Mouse (Mus musculus) cerebellum, adult 9-10 months (tissue): Measurements from ENCODE around the gene Smarca2.

Experiments
- DNase-seq: peaks from one replicate; pipeline ENCODE4 v3.0.0; 2022

Gene Smarca2

DNA sequence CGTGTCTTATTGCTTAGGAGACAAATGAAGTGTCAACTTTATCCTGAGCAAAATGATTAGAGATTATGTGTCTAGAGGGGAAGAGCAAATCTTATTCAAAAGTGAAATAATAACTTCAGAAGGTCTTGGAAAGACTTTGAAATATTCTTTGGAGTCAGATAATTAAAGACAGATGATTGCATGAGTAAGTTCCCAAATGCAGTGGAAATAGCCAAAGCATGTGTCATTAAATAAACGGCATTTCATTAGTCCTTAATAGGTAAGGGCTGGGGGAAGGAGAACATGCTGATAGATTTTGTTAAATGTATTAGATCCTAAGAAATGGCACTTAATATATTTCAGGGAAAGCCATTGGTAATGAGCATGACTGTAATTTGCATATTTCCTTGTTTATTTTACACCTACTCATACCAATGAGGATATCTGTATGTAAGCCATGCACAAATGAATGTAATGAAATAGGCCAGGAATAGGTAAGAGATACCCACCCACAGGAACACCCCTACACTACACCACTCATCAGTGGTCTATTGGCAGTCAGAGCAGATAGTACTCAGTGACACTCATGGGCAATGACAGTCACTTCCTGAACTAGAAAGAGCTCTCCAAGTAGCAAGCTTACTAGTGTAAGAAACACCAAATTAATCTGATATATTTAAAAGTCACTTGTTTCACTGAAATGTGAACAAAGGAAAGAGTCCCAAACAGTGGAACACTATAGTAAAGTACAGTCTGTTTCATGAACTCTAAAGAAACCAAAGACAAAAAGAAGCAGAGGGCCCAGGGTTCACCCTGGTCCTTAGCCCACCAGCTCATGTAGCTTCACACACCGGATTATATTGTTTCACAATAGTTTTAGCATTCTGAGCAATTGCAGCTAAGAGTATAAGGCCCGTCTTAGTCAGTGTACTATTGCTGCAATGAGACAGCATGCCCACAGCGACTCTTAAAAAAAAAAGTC is 185.8 kb downstream of the Smarca2 start:
- DNase-seq, result no peak

- DNase-seq, result peak; percentile 49
Observed at GRCm38 (mm10) chr19:26794315-26794714, 189.5 kb downstream of the Smarca2 start.

DNA sequence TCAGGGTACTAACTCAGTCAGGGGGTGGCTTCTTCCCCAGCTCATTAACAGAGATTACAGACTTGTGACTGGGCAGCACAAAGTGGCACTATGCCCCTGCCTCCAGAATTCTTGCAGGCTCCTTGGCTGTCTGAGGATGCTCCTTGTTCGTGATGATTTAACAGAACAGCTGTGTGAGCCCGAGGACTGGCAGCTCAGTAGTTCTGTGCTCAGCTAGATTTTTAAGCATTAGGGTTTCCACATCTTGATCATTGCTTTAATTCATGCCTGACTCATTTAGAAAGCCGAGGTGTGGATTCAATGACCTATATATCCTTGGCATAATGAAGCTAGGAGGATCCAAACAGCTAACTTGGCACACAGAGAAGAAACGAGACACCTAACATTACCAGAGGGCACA is 191.2 kb downstream of the Smarca2 start:
- DNase-seq, result no peak

DNA sequence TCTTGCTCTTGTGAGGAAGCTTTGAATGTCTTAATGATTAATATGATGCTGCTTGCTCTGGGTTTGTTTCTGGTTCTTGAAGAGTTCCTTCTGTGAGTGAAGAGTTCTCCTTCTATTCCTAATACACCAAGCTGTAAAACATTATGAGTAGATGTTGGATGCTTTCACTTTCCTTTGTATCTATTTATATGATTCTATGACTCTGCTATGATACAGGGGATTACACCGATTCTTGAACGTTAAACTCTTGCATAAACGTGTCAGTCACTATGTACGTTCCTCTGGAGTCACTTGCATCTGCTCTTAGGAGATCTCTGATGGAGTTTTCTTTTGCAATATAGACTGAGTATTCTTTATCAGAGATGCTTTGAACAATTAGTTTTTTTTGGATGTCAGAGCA is 199.6 kb downstream of the Smarca2 start:
- no peak for DNase-seq

DNA sequence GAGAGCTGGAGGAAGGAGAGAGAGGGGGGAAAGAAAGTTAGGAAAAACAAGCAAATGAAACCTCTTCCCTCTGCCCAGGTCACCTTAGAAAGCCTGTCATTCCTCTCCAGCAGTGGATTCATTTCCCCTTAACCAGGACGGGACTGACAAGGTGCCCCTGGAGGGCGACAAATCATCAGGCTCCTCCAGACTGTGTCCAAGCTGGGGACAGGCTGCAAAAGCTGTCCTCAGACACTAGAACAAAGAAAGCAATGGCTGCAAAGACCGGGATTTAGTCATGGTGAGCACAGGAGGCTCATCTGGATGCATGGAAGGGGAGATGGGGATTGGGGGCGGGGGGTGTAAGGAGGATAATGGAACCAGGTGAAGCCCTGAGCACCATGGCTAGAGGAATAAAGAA is 209.8 kb downstream of the Smarca2 start:
- DNase-seq, result peak; percentile 25

DNA sequence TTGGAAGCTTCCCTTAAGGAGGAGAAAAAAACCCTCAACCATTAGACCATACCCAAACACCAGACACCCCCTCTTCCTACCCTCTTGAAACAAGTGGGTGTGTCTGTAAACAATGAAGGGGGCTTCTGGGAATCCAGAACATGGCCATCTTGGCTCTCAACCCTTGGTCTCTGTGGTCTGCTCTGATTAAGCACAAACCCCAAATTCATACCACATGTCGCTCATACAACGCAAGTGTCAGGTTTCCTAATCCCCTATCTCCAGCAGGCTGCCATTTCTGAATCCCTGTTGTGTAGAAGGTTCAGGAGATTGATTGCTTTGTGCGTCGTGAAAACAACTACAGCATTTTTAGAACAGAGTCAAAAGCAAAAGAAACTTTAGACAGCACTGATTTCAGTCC is 213.1 kb downstream of the Smarca2 start:
- DNase-seq, result no peak
